Mouse (Mus musculus) lung, postnatal 0 days (tissue): Measurements from ENCODE around the gene Cd101.

ENCODE experiments used
- CTCF ChIP-seq: IDR thresholded peaks from 2 replicates; pipeline ENCODE4 v1.5.1; 2016; ENCODE audit warnings: antibody characterized with exemption, mild to moderate bottlenecking
- EP300 ChIP-seq: IDR thresholded peaks from 2 replicates; pipeline ENCODE4 v1.6.1; 2016; ENCODE audit warnings: antibody characterized with exemption, mild to moderate bottlenecking, control low read depth

- TF ChIP-seq EP300, result no peak
- no peak for TF ChIP-seq CTCF
Measured at GRCm38 (mm10) chr3:101048781-101049180, 19.4 kb upstream of the Cd101 start.
